Mouse (Mus musculus) heart, embryonic 12.5 days (tissue): ENCODE measurements at regions not wholly inside any gene's neighbourhood (a gene's known extent, or its start where the extent isn't known, plus 50 kb on each side); places are given as distances from the start of the nearest gene placed in this dataset.

Source experiments
- ATAC-seq: fragments of 200-750 bp; cut with Nextera tagmentation; 2 replicates; pipeline ENCODE4 v1.8.0; 2017; ENCODE audit warnings: moderate TSS enrichment, moderate library complexity; ENCODE audit not compliant: insufficient number of reproducible peaks, low FRiP score
- H3K27ac ChIP-seq: fragments of 300-500 bp; sonication (generic); 2 replicates; pipeline ENCODE4 v1.5.1; 2016; ENCODE audit warnings: mild to moderate bottlenecking, moderate library complexity; ENCODE audit not compliant: poor library complexity, severe bottlenecking
- H3K27me3 ChIP-seq: fragments of 300-500 bp; sonication (generic); replicated peaks from 2 replicates; pipeline ENCODE4 v1.6.1; 2016; ENCODE audit warnings: mild to moderate bottlenecking, moderate library complexity
- H3K36me3 ChIP-seq: fragments of 300-500 bp; sonication (generic); 2 replicates; pipeline ENCODE4 v1.6.1; 2016; ENCODE audit warnings: mild to moderate bottlenecking, moderate library complexity
- H3K4me1 ChIP-seq: fragments of 300-500 bp; sonication (generic); replicated peaks from 2 replicates; pipeline ENCODE4 v1.6.1; 2016; ENCODE audit warnings: mild to moderate bottlenecking
- H3K4me2 ChIP-seq: fragments of 300-500 bp; sonication (generic); 2 replicates; pipeline ENCODE4 v1.6.1; 2016; ENCODE audit warnings: mild to moderate bottlenecking, moderate library complexity
- H3K4me3 ChIP-seq: fragments of 300-500 bp; sonication (generic); 2 replicates; pipeline ENCODE4 v1.5.1; 2016; ENCODE audit warnings: mild to moderate bottlenecking
- H3K9ac ChIP-seq: fragments of 300-500 bp; sonication (generic); 2 replicates; pipeline ENCODE4 v1.6.1; 2016; ENCODE audit warnings: mild to moderate bottlenecking, moderate library complexity
- H3K9me3 ChIP-seq: fragments of 300-500 bp; sonication (generic); replicated peaks from 2 replicates; pipeline ENCODE4 v1.6.1; 2016; ENCODE audit warnings: mild to moderate bottlenecking, moderate library complexity
- WGBS: fragments of 180-500 bp; shearing (Covaris S2); methylation state at CpG from one replicate; pipeline ENCODE4 v1.1.7; 2016; 5-methylcytosine and 5-hydroxymethylcytosine counted together

DNA sequence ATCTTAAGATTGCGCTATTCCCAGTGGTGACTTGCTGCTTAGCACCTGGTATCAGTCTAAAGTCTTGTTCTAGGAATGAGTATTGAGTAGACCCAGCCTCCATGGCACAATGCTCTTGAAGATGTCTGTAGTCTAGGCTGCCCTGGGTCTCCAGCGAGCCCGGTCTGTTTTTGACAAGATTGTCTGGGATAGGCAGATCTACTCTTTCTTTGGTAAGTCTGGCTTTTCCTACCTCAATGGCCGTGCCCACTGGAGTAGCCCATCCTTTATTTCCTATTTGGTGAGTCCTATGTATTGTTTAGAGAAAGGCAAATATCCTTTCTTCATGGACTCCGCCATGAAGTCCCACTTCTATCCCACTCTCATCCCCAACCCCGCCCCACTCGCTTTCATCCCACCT lies 227.2 kb upstream of the Ccdc122 start:
- WGBS: 93% methylated on average over 7 of the region's 7 CpGs
- Histone ChIP-seq H3K4me2 (no peak overlapping the region), H3K9me3 (no peaks in the 10 kb centered on the region; the same call in 1 of the 2 replicates), H3K9ac (no peak overlapping the region), H3K27me3 (no peaks in the 10 kb centered on the region), H3K36me3 (no peaks in the 10 kb centered on the region), H3K4me1 (peaks cover 44% of the 10 kb centered on the region), H3K4me3 (no peak overlapping the region), H3K27ac (no peak overlapping the region)
- no peak for ATAC-seq

DNA sequence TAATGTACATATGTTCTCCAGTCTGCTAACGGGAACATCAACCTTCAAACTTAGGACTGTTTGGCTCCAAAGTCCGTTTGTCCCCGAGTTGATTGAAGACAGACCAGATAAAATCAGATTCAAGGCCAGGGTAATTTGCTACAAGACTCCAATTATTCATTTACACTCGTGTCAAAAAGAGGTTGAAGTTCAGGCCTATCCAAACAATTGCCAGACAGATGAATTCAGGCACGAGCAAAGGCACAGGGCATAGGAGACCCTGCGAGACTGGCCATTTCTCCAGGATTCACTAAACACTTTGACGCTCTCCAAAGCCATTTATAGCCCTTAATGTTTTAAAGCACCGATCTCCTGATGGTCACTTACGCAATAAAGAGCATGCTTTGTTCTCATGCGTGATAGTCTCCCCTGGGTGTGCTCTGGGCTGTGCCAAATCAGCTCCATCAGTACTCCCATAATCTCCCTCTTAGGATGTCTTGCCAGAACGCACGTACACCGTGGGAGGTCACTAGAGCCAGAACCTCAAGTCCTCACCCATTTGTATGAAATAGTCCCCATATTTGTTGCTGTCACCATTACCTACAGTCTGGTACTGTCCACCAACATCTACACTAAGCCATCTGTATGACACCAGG lies 231.3 kb upstream of the Ccdc122 start:
- H3K9ac ChIP-seq: no peak overlapping the region
- no peak for ATAC-seq
- WGBS: 52% methylated on average over 13 of the region's 13 CpGs

DNA sequence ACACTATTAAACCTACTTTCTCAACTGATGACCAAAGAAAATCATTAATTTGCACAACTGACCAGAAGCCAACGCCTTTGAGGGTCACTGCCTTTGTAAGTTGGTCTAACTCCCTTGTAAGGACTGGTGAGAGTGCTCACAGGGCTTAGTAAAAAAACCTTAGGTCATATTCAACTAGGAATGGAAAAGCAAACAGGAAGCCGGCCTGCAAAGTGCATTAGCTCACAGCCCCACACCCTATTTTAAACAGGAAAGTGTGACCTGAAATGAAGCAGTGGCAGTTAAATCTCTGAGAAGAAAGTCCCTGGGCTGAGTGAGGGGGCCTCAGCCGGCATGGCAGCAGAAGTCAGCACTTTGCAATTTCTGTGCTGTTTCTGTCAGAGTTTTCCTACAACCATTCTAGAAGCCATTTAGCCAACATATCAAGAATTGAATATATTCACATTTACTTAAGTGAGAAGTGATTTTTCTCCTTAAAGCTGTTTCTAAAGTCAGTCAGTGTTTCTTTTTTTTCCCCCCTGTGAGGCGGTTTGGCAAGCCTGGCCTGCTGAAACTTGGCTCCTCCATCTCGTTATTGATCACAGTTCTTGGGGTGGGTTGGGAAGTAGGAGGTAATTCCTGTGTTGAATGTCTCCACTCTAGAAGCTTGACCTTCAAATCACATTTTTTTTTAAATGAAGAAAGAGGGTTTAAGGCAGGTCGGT lies 232.0 kb upstream of the Ccdc122 start:
- H3K27ac ChIP-seq: peak overlapping the region; percentile 80
- no peaks in the 10 kb centered on the region for H3K36me3 ChIP-seq
- H3K9ac ChIP-seq: no peak overlapping the region
- WGBS: 35% methylated on average over 6 of the region's 6 CpGs
- no peaks in the 10 kb centered on the region for H3K27me3 ChIP-seq
- peaks cover 23% of the 10 kb centered on the region for H3K4me1 ChIP-seq
- no peaks in the 10 kb centered on the region; the same call in 1 of the 2 replicates for H3K9me3 ChIP-seq
- no peak overlapping the region for H3K4me2 ChIP-seq
- no peak overlapping the region for H3K4me3 ChIP-seq
- ATAC-seq: peak; percentile 72

More for the DNA sequence above, 231.3 kb upstream of the Ccdc122 start:
- Histone ChIP-seq H3K4me3 (no peak overlapping the region), H3K9me3 (no peaks in the 10 kb centered on the region; the same call in 1 of the 2 replicates), H3K27me3 (no peaks in the 10 kb centered on the region), H3K36me3 (no peaks in the 10 kb centered on the region), H3K27ac (peak overlapping the region; percentile 80), H3K4me2 (no peak overlapping the region), H3K4me1 (peaks cover 23% of the 10 kb centered on the region)

DNA sequence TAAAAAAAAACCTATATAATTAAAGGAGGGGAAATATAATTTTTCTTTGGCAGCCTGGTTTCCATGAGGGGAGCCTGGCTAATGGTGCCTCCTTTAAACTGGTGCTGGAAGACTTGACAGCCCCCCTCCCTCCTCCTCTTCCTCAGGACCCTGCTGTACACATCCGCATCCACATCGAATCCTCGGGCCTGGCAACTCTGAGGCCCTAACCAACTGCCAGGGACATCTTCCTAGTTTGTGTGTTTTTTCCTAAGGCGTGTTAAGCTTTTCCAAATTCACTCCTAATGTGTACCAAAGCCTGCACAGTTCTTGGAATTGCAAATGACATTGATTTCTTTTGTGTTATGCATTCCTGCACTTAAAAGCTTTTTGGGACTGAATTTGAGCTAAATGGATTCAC lies 236.4 kb upstream of the Ccdc122 start:
- no peaks in the 10 kb centered on the region for H3K36me3 ChIP-seq
- H3K27me3 ChIP-seq: no peaks in the 10 kb centered on the region
- no peak overlapping the region for H3K4me3 ChIP-seq
- no peak for ATAC-seq
- peaks cover 33% of the 10 kb centered on the region for H3K4me1 ChIP-seq
- H3K9me3 ChIP-seq: no peaks in the 10 kb centered on the region
- H3K9ac ChIP-seq: no peak overlapping the region
- WGBS: 77% methylated on average over 4 of the region's 4 CpGs
- H3K4me2 ChIP-seq: no peak overlapping the region
- no peak overlapping the region for H3K27ac ChIP-seq

DNA sequence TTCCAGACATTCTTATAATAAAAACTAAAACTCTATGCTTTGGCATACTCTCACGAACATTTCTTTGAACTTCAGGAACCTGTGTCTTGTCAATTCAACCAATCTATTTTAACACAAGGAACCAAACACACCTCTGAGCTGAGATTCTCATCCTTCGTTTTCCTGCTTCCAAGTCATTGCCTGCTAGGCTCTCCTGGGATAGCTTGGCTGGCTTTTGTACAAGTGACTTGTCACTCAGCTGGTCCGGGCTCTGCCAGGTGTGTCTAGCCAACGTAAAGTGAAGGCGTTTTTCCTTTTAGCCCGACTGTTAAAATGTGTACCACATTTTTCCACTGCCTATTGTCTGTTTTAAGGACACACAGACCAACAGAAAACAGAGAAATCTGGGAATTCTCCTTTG lies 236.8 kb upstream of the Ccdc122 start:
- 67% methylated on average over 6 of the region's 6 CpGs for WGBS
- Histone ChIP-seq H3K4me3 (no peak overlapping the region), H3K27me3 (no peaks in the 10 kb centered on the region), H3K9me3 (no peaks in the 10 kb centered on the region), H3K4me1 (peaks cover 29% of the 10 kb centered on the region), H3K9ac (no peak overlapping the region), H3K27ac (no peak overlapping the region), H3K36me3 (no peaks in the 10 kb centered on the region), H3K4me2 (no peak overlapping the region)
- ATAC-seq: no peak

DNA sequence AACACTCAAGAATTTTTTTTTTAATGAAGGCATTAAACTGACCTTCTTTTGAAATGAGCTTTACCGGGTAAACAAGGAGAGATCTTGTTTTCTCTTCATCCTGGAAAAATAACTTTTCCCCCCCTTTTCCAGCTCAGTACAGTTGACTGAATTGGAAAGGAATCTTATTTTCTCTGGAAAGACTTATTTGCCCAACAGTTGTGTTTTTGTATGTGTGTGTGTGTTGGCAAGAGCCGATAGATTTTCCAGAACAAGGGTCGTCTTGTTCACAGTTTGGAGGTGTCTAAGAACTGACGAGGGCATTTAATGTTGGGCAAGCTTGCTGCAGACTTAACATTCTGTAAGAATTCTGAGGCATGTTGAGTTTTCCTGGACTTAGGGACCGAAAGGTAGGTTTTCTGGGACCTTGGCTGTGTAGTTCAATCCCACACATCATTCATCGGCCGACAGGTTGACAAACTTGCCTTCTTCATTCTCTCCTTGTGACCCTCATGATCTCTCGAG lies 237.6 kb upstream of the Ccdc122 start:
- H3K4me1 ChIP-seq: peaks cover 21% of the 10 kb centered on the region
- 73% methylated on average over 8 of the region's 8 CpGs for WGBS
- no peaks in the 10 kb centered on the region for H3K9me3 ChIP-seq
- no peaks in the 10 kb centered on the region for H3K27me3 ChIP-seq
- H3K36me3 ChIP-seq: no peaks in the 10 kb centered on the region
- ATAC-seq: no peak
- no peak overlapping the region for H3K9ac ChIP-seq
- H3K27ac ChIP-seq: no peak overlapping the region
- no peak overlapping the region for H3K4me2 ChIP-seq
- no peak overlapping the region for H3K4me3 ChIP-seq

DNA sequence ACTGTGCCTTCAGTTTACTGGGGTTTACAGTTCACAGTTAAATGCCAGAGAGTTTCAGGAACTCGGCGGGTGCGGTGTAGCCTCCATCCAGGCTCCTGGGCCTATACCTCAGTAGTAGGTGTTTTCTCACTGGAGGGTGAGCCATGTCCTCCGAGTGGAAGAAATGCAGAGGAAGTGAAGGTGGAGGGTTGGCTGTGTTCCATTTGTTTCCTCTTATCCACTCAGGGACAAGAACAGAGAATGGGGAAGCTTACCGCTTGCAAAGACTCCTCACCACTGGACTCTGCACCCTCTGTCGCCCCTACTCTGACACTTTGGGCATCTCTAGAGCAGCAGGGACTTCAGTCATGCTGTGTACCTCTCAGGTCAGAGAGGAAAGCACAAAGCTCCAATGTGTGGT lies 238.1 kb upstream of the Ccdc122 start:
- Histone ChIP-seq H3K4me2 (no peak overlapping the region), H3K4me1 (peaks cover 16% of the 10 kb centered on the region), H3K9ac (no peak overlapping the region), H3K9me3 (no peaks in the 10 kb centered on the region), H3K27ac (0 out of 2 replicates have a peak overlapping the region, but pooled peaks have one; percentile 19), H3K27me3 (no peaks in the 10 kb centered on the region), H3K36me3 (no peaks in the 10 kb centered on the region), H3K4me3 (no peak overlapping the region)
- WGBS: 64% methylated on average over 6 of the region's 6 CpGs
- ATAC-seq: no peak

DNA sequence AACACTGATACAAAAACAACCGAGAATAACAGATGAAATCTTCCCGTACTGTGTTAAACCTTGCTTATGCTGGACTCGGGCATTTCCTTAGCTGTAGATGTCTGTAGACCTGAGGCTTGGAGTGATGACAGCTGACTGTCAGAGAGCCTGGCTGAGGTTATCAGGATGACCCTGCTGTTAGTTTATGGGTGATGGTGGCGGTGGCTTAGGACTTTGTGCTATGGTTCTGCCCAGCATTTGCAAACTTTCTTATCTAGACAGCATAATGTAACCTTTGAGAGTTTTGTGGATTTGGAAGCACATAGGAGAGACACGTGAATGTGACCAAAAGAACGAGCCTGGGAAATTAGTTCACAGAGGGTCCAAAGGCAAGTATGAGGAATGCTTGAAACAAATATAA lies 239.1 kb upstream of the Ccdc122 start:
- Histone ChIP-seq H3K4me3 (no peak overlapping the region), H3K36me3 (no peaks in the 10 kb centered on the region), H3K9me3 (no peaks in the 10 kb centered on the region), H3K27me3 (no peaks in the 10 kb centered on the region), H3K4me2 (no peak overlapping the region), H3K9ac (no peak overlapping the region), H3K4me1 (peaks cover 16% of the 10 kb centered on the region), H3K27ac (no peak overlapping the region)
- 17% methylated on average over 6 of the region's 6 CpGs for WGBS
- 0 out of 2 replicates have a peak, but pooled peaks have one; percentile 22 for ATAC-seq

DNA sequence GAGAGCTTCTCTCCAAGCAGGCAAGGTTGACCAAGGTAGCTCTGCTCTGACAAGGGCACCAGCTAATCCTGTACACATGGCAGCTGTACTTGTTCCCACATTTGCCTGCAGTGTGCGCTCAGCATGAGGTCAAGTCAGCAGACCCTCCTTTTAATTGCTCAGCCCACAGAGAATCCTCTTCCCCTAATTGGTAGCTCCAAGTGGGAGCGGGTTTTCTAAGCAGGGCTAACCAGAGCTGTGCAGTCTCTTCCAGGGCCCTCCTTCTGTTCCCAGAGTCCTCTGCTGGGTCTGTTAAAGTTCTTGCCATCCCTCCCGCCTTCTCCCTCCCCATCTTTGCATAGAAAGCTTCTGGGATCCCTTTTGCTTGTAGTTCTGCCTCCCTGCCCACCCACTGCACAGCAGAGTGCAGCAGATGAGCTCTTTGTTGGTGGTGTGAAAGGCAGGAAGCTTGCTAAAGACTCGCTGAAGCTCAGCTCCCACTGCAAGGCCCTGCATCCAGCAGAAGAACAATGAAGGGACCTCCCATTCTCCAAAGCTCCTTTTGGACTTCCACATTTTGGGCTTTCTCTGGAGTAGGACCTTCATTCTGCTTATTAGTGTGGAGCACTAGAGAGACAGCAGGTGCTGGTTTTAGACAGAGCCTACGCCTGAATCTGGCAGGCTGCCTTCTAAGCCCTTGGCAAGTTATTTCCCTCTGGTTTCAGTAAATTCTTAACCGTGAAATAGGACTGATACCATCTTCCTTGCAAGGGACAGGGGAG lies 235.3 kb upstream of the Serp2 start:
- H3K27ac ChIP-seq: 0 out of 2 replicates have a peak overlapping the region, but pooled peaks have one; percentile 28

DNA sequence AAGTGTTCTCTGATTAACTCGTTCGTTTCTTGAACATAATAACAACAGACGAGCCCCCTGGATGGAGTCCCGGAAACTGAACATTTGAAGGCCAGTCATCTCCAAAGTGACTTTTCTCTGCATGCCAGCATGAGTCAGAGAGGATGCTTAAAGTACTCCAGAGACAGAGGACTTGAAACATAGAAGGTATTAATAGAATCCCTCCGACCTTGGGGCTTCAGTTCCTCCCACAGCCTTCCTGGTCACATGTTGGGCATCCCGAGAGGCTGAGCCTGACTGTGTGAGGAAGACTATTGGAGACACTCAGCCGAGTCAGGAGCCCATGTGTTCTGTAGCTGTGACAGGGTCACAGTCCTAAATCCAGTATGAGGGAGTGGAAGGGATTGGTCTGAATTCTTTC lies 232.7 kb upstream of the Serp2 start:
- Histone ChIP-seq H3K9me3 (no peaks in the 10 kb centered on the region), H3K4me3 (no peak overlapping the region), H3K4me2 (no peak overlapping the region), H3K4me1 (peaks cover 33% of the 10 kb centered on the region), H3K27me3 (no peaks in the 10 kb centered on the region), H3K27ac (peak overlapping the region; percentile 48), H3K36me3 (no peaks in the 10 kb centered on the region), H3K9ac (no peak overlapping the region)
- no peak for ATAC-seq
- 32% methylated on average over 7 of the region's 7 CpGs for WGBS

More for the DNA sequence above, 235.3 kb upstream of the Serp2 start:
- peaks cover 34% of the 10 kb centered on the region for H3K4me1 ChIP-seq
- no peaks in the 10 kb centered on the region for H3K9me3 ChIP-seq
- no peaks in the 10 kb centered on the region for H3K36me3 ChIP-seq
- 0 out of 2 replicates have a peak overlapping the region, but pooled peaks have one; percentile 14 for H3K9ac ChIP-seq
- 38% methylated on average over 6 of the region's 6 CpGs for WGBS
- no peaks in the 10 kb centered on the region for H3K27me3 ChIP-seq
- no peak overlapping the region for H3K4me2 ChIP-seq
- H3K4me3 ChIP-seq: no peak overlapping the region
- ATAC-seq: no peak

DNA sequence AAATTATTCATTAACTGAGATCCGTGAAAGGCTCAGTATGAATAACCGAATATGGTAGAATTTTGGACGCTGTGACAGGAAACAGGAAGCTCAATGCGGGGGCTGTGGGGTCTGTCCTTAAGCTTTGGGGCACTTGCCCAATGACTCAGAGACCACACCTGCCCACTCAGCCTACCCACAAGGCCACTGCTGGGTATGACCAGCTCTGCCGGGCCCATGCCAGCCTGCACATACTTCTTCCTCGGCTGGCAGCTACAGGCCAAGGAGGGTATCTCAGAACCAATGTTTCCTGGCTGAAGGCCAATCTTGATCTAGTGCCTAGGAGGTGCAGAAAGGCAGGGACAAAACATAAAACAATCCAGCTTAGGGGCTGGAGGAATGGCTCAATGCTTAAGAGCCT lies 230.9 kb upstream of the Serp2 start:
- H3K27ac ChIP-seq: no peak overlapping the region
- ATAC-seq: no peak

More for the DNA sequence above, 230.9 kb upstream of the Serp2 start:
- Histone ChIP-seq H3K9ac (no peak overlapping the region), H3K27me3 (no peaks in the 10 kb centered on the region), H3K36me3 (no peaks in the 10 kb centered on the region), H3K4me1 (peaks cover 33% of the 10 kb centered on the region), H3K4me2 (no peak overlapping the region), H3K9me3 (no peaks in the 10 kb centered on the region), H3K4me3 (no peak overlapping the region)
- 70% methylated on average over 6 of the region's 6 CpGs for WGBS
